Mouse (Mus musculus) ovary, postnatal 36 days (tissue): ENCODE data around the gene Gm20441.
"Not testable (repeated sequence)": the region's sequence is repeated elsewhere in the genome, so short reads cannot be mapped to it uniquely, and the experiment has no call there.

Experiments used
- DNase-seq: peaks from one replicate; pipeline ENCODE4 v3.0.0; 2022; ENCODE audit warnings: low spot score, mixed read lengths

Gm20441 gene

DNA sequence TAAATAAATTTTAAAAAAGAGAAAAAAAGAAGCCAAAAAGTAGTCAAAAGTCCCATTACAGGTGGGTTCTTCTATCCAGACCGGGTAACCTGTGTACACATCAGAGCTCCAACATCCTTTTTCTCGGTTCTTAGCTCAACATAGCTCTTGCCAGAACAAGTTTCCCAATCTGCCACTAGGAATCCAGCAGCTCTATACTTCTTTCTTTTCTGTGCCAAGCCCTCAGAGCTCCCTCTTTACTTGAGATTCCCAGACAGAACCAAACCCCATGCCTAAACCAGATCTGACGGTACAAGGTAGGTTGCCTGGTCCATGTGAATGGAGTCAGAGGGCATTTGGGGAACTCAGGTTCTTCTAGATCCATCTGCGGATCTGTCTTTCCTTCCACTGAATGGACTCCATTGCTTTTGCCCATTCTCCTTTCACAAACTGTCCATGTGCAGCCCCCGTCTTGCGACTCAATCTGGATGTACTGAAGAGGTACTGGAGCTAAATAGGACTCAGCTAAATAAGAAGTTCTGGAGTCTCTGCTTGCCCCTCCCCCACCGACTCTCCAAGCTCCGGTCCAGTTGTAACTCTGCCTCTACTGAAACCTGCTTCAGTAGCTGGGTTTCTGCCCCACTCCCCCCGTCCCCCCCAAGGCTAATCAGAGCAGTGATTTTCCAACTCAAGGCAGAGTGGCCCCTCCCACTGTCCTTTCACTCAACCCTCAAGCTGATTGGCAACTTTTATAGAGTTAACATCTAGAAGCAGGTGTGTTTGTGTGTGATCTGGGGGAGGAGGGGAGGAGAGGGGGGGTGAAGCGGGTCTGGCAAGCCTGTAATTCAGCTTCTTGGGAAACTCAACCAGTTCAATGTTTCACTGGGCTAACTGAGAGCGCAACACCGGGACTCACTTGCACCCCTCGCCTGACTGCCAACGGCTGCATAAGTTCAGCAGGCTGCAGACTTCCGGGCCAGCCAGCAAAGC is 1.3 kb downstream of the Gm20441 start:
- no peak for DNase-seq

DNA sequence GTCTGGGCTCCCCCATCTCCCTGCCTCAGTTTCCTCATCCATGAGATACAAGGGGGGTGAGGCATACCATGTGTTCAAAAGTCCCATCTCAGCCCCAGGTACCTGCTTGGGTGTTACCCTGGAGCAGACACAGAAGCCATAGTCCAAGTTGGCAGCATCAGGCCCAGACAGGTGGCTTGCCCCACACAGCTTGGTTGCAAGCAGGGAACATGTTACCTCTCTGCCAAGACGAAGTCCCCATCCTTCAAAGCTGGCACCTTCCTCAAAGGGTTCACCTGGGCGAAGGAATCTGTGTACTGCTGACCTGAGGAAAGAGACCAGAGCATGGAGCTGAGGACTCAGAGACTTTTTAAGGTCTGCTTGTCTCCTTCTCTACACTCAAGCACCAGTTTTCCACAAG is 2.9 kb downstream of the Gm20441 start:
- DNase-seq, result no peak

DNA sequence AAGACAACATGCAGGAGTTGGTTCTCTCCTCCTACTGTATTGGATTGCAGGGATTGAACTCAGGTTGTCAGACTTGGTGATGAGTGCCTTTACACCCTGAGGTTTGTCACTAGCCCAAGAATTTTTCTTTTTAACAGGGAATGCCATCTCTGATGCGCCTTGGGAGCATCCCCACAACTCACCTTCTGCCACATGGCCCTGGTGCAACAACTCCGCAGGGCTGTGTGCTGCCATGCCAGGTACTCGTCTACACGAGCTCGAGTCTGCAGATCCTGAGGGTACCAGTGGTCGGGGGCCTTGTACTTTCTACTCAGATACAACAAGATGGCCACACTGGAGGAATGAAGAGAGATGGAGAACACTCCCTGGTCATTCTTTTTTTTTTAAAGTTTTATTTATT is 4.2 kb downstream of the Gm20441 start:
- no peak for DNase-seq

DNA sequence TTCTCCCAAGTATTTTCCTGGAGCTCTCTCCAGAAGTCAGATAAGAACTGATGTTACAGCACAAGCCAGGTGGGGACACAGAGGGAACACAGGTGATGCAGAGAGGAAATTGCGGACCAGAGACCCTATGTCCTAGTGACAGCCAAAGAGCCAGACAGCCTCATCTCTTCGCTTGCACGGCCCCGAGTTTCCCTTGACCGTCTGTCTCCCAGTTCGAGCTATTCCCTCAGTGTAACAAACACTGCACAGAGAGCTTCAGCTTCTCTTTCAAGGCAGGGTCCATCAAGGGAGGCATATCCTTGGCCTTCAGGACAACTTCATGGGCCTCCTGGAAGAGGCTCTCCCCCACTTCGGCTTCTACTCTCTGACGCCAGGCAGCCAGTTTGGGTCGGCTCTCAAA is 6.2 kb downstream of the Gm20441 start:
- no peak for DNase-seq

DNA sequence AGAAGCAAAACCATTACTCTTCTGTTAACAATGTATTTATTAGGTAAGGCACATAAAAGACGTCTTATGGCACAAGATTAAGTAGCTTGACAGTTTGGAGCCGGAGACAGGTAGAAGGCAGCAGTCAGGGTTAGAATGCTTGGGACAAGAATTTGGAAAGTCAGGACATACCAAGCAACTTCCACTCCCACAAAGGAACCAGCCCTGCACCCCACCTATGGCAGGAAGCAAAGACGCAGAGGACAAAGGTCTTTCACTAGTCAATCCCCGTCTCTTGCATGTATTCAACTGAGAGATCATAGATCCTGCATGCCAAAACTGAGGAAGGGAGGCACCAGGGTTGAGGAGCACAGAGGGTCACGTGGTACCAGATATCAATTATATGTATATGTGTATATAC is 6.7 kb downstream of the Gm20441 start:
- no peak for DNase-seq

DNA sequence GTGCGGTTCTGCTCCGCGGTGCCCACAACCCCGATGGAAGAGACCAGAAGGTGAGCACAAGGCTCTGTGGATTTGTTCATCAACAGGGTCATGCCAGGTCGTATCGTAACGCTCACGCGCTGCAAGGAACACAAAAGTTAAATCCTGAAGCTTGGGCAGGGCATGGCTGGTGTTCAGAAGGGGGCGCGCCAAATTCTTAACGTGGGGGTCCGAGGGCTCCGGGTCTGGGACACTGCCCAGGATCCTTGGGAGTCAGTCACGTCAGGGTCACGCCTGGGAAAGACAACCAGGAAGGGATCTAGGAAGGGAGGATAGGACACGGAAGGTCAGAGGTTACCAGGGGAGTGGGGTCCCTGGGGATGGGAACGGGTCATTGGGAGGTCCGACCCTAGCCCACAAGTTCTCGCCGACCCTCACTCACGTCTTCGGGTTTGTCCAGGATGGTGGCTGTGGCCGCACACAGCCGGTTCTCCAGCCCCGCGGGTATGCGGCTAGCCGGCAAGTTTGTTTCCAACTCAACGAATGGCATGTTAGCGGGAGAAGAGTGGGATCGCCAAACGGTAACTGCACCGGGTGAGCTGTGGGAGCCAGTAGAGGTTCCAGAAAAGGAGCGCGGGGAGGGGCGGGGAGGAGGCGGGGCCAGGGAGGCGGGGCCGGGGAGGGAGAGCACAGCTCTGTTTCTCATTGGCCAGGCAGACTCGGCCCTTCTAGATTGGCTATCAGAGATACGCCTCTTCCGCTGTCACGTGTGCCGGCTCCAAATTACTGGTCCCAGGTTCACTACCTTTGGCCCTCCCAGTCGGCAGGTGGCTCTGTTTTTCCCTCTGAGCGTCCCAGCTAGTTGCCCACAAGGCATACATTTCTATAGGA is 7.7 kb downstream of the Gm20441 start, which contains the start of gene Ddt:
Gene Ddt (minus strand): TSS at position 620 of the 870 bp plus-strand sequence.
- peak; percentile 80 for DNase-seq

DNA sequence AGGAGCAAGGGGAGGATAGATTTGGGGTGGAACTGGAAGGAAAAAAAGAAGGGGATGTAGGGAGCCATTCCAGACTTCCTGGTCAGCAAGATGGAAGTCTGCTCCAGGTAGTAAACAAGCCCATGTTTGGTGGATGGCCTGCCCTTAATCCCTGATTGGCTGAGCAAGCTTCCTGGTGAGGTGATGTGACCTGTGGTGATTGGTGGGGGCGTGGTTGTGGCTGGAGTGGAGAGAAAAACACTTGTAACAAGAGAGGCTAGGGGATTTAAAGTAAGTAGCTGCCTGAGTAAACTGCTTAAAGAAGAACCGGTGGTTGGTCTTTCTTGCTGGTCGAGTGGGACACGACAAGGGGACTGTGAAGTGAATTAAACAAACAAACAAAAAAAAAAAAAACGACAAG is 13.0 kb downstream of the Gm20441 start:
- not testable (repeated sequence) for DNase-seq

DNA sequence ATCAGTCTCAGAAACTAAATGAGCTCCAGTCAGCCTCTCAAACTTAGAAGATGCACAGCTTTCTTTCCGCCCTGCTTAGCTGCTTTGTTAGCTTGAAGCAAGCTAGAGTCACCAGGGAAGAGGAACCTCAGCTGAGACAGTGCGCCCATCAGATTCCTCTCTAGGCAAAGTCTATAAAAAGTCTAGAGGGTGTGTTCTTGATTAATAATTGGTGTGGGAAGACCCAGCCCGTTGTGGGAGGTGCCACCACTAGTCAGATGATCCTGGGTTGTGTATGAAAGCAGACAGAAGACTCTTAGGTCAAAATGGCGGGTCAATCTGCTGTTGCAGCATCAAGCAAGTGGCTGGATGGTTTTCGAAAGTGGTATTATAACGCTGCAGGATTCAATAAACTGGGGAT is 13.9 kb downstream of the Gm20441 start:
- no peak for DNase-seq

DNA sequence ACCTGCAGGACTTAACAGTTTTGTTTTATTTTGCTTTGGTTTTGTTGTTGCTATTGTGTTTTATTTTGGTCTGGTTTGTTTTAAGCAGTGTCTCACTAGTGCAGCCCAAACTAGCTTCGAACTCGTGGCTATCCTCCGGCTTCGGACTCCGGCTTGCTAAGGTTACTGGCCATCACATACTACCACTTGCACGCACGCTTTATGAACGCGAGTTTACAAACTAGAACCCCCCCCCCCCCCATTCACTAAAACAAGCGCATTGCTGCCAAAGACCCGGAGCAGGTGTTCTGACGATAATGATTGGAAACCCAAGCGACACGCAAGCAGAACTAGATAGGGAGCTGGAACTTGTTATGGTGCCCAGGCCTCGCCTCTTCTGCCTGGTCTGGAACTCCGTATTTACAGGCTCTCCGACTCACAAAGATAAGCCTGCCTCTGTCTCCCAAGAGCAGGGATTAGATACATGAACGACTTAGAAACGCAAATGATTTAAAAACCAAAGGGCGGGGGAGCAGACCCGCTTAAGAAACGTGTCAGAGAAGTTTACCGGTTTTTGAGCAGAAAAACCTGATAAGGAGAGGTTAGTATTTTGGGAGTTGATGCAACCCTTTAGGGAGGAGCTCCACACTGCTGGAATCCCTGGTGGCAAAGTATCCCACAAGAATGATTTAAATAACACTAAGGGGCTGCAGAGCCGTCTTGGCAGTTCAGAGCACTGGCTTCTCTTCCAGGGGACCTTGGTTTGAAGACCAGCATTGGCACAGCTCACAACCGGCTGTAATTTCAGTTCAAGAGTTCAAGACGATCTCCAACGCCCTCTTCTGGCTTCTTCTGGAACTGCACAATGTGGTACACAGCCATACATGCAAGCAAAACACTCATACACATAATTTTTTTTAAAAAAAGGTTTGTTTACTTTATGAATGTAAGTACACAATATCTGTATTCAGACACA is 16.0 kb downstream of the Gm20441 start:
- DNase-seq, result peak; percentile 52

DNA sequence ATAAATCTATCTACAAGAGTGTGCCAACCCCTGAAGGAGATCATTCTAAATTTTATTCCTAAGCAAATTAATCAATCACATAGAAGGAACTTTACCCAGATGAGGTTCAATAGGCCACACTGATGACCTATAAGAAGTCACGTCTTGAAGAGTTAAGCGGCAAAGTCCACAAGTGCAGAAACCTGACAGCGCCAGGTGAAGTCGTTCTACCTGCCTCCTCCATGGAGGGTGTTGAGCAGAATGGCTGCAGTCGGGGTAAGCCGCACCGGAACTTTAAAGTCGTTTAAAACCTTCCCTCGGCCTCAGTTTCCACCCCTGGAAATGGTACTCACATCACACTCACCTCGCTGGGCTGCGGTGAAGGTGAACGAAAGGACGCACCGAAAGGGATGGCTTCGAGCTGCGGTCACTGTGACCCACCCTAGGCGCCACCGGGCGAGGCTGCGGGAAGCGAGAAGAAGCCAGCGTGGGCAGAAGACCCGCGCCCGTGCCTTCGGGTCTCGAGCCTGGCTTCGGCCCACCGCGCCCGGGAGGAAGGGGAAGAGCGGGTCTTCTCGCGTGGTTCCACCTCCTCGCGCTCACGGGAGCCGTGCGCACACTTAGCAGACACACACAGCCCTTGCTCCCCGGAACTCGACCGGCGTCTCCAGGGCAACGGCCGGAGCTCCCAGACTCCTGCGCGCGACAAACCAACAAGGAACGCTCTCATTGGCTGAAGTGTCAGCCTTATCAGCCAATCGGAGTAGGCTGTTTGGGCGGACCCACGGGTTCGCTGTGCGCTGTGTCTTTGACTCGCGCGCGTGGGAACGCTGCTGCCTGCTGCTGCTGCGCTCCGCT is 16.9 kb downstream of the Gm20441 start, which contains the start of gene Cabin1:
Gene Cabin1 (minus strand): TSS at position 660 of the 837 bp plus-strand sequence.
- peak; percentile 95 for DNase-seq

DNA sequence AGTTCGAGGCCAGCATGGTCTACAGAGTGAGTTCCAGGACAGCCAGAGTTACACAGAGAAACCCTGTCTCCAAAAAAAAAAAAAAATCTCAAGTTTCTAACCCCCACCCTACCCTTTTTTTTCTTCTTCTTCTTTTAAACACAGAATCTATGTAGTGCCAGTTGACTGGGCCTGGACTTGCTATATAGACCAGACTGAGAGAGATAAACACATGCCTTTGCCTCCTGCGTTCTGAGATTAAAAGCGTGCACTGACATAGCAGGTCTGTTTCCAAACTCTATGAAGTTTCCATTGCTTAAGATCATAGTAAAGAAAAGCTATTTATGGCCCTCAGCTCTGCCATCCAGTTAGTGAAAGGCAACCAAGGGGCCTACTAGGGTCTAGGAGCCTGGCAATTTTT is 18.3 kb downstream of the Gm20441 start:
- DNase-seq, result no peak

DNA sequence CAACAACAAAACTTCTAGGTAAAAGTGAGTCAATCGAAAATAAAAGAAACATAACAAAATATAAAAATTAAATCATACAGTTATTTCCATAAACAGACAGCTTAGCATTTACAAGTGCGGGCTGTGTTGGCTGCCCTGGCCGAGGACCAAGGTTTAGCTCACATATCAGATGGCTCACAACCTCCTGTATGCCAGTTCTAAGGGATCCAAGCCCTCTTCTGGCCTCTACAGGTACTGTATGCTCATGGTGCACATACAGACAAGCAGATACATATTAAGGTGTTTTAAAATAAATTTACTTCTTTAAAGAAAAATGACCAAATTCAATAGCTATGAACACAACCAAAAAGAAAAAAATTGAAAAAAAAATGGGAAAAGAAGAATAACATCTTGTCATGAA is 20.4 kb downstream of the Gm20441 start:
- DNase-seq, result no peak

DNA sequence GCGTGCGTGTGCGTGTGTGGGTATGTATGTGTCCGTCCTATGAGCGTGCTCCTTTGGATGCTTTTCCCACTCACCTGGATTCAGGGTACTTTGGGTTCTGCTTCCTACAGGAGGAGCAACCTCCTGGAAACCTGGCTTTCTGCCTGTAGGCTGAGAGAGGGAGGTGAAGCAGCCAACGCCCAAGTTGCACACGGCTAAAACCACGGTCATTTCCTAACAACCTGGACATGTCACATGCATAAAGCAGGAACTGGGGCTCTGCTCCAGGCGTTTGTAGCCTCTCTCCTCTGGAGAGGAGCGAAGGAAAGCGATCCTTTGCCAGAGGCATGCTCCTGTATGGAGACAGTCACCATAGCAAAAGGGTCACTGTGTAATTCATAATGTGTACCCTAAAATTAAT is 24.0 kb downstream of the Gm20441 start:
- no peak for DNase-seq

DNA sequence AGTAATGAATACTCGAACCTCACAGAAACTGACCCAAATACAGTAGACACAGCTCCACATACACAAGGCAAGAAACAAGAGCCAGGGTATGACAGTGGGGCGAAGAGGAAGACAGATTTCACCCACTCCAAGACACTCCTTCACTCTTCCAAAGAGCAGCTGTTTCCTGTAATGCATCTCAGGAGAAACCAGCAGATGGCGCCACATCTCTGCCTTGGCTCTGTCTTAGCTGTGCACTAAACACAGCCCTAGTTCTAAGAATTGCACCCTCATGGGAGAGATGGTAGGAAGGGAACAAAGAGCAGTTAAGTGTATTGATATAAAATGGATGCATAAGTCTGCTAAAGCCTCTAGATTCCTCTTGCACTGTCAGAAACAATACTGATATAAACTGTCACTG is 36.7 kb downstream of the Gm20441 start:
- DNase-seq, result peak; percentile 73

DNA sequence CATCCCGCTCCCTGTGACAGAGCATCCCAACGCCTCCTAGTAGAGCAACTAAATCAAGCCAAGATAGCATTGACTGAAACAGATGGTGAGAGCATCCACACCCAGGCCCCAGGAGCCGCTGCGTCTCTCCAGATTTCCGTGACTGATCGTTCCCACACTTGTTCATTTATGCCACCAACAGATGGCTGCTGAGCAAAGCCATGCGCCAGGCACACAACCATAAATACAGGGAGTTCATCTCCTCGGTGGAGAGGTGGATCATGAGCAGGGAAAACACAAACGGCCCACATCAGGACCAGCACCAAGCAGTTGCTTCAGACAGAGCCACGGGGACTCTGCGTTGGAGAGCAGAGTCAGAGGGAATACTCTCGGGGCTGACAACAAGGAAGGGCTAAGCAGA is 37.4 kb downstream of the Gm20441 start:
- DNase-seq, result no peak

DNA sequence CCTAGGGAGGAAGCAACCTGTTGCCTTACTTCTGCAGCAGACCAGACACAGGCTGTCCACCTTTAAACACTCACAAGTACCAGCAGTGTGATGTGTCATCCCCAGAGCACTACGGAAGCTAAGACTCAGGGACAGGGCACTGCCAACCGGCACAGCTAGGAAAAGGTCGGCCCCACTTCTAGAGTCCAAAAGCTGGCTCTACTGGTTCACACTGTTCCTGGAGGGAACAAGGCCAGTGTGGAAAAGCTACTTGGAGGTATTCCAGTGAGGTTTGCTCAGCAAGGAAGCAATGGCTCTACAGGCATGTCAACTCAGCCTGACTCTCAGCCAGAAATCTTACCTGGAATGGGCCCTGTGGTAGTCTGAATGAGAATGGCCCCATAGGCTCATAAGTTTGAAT is 39.9 kb downstream of the Gm20441 start:
- DNase-seq, result no peak

DNA sequence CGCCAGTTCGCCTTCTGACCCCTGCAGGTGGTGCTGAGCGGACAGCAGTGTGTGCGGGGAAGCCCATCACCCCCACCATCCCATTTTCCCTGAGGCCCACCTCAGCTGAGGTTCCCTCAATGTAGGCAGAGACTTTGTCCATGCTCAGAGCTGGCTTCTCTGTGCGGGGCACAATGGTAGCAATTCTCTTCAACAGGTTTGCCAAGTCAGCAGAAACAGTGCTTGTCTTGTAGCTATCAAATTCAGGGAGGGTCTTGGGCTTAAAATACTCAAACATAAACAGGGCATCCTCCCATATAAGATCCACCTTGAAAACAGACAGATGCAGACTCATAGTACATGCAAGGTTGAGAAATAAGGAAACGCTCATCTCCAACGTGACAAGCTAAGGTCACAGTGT is 55.3 kb downstream of the Gm20441 start:
- DNase-seq, result no peak
